Mouse (Mus musculus) liver, postnatal 0 days (tissue): ENCODE results near the gene Foxn3.

Source experiments
- CTCF ChIP-seq: sonication (generic); IDR thresholded peaks from 2 replicates; pipeline ENCODE4 v1.5.1; 2016; ENCODE audit warnings: antibody characterized with exemption, low read depth
- EP300 ChIP-seq: IDR thresholded peaks from 2 replicates; pipeline ENCODE4 v1.6.1; 2016; ENCODE audit warnings: antibody characterized with exemption, low read depth, mild to moderate bottlenecking

- TF ChIP-seq CTCF (no peak), EP300 (peak; percentile 93)
These were observed 231.9 kb downstream of the Foxn3 start for GRCm38 (mm10) chr12:99331341-99331947.
